Mouse (Mus musculus) spleen, postnatal 36 days (tissue): ENCODE results near the gene Antxrl.

ENCODE experiments used
- DNase-seq, 2 experiments: peaks; one replicate each; pipeline ENCODE4 v3.0.0; 2022; ENCODE audit warnings: low spot score in 2 of 2, mixed read lengths in 1 of 2

The Antxrl gene

GRCm38 (mm10) chr14:34052516-34052915 is at the start of gene Antxrl:
Antxrl (plus strand) TSS chr14:34052707.
- no peak for DNase-seq

- DNase-seq = no peak
Observed at GRCm38 (mm10) chr14:34015063-34015462, 37.4 kb upstream of the Antxrl start, which contains the start of gene Gm30083. Gm30083 (minus strand) TSS chr14:34015182.

DNA sequence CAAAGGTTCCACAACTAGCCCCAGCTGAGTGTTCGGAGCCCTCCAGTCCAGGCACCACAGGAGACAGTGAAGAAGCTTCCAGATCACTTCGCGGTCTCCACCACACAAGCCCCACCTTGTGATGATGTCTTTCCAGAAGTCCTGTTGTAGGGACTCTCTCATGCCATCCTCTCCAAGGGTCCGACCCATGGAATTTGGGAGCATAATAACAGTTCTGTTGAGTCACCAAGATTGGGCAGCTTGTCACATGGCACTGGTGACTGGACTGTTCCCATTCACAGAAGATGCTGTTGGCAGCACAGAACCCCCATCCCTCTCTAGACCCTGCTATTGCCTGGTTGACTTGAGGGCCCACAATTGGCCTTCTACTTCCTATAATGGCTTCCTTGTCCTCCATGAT is 36.1 kb upstream of the Antxrl start, which contains the start of gene Gm5460:
Gm5460 (plus strand) TSS at position 378 of the 400 bp plus-strand sequence.
- DNase-seq = no peak

DNA sequence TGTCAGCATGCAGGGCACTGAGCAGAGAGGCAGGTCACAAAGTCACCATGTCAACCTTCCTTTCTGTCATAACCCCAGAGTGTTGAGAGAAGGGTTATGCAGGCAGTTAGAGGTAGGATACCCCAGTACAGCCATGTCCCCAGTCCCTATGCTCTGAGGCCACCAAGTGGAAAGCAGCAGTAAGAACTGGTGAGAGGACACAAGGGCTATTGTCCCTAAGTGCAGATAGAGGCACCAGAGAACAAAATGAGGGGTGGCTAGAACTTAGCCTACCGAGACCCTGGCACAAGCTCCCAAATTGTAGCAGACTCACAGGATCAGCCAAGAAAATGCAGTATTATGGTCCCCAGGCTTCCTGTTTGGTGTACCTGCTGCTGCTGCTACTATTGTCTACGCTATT is 35.6 kb upstream of the Antxrl start:
- no peak for DNase-seq

- DNase-seq = no peak
Observed at GRCm38 (mm10) chr14:34026710-34027109, 25.8 kb upstream of the Antxrl start.

DNA sequence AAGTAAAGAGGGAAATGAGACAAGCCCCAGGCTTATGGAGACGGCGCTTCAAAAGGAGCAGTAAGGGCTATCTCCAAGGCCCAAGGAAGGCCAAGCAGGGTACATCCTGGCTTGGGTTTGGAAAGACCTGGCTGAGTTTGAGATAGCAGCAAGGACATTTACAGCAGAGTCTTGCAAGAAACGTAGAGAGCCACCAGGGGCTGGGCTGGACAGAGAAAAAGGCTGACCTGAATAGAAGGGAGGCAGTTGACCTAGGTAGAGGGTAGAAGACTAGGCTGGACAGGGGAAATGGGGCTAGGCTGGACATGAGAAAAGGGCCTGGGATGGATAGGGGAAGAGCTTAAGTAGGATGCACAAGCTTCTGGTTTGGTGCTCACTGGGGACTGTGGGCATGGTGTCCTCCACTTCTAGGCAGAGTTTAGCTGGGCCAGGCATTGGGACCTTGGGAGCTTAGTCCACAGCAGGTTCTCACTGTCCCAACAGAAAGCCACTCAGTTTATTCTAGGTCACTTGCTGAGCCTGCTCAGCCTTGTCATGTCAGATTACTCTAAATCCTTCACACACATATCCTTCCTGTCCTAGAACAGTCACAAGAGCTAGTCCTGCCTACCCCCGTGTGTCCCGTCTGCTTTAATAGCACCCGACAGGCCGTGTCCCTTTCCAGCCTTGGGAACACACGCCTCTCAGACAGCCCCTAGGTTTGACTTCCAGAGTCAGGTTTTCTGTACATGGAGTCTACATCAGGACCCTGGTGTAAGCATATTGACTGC is 18.5 kb upstream of the Antxrl start:
- no peak for DNase-seq

- no peak for DNase-seq
Observed at GRCm38 (mm10) chr14:34041241-34041640, 11.3 kb upstream of the Antxrl start.

GRCm38 (mm10) chr14:34043341-34043740 is 9.2 kb upstream of the Antxrl start:
- DNase-seq = no peak

GRCm38 (mm10) chr14:34050101-34050779 is 2.3 kb upstream of the Antxrl start:
- DNase-seq = no peak

DNA sequence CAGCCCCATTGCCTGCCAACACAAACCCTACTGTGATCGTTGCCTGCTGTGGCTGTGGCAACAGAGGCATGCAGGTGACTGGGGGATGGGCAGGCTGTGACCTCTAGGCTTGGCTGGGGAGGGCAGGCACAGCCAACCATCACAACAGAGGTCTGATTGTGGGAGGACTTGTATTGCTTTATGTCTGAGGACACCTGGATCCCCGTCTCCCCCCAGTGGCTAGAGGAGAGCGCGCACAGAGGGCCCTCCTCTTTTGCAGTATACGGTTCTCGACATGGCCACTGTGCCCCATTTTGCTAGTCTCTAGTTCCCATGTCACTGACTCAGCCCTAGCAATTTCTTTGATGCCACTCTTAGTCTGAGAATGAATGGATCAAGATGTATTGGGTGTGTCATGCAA is 19.2 kb downstream of the Antxrl start:
- no peak for DNase-seq

- no peak for DNase-seq
Observed at GRCm38 (mm10) chr14:34075346-34075745, 22.8 kb downstream of the Antxrl start.

- DNase-seq = no peak
Observed at GRCm38 (mm10) chr14:34077222-34077621, 24.7 kb downstream of the Antxrl start.

GRCm38 (mm10) chr14:34078293-34078692 is 25.8 kb downstream of the Antxrl start:
- no peak for DNase-seq

DNA sequence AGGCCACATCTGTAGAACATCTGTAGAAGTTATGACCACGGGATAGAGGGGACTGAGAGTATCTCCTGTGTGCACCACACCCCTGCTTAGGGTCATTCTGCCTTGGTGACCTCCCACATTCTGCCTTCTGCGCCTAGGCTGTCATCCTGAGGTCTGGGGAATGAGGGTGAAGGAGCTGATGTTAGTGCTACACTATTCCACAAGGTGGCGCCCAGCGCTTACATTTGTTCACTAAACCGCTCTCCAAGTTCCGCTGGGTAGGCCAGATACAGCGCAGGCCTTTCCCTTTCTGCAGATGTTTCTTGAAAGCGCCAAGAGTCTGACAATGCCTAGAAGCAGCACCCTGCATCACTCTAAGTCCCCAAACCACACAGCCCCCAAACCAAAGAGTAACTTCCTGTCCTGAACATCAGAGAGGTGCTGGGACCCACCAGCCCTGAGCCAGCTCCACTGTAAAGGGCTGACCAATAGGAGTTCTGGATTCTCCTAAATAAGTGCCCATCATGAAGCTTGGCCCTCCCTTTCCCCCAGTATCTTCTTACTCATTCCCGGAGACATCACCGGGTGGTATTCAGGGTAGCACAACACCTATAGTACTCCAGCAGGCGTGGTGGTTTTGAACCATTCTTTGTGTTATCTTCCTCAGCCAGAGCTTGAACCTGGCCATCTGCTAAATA is 28.0 kb downstream of the Antxrl start:
- peak in 1 of 2 experiments; percentile 3 for DNase-seq

DNA sequence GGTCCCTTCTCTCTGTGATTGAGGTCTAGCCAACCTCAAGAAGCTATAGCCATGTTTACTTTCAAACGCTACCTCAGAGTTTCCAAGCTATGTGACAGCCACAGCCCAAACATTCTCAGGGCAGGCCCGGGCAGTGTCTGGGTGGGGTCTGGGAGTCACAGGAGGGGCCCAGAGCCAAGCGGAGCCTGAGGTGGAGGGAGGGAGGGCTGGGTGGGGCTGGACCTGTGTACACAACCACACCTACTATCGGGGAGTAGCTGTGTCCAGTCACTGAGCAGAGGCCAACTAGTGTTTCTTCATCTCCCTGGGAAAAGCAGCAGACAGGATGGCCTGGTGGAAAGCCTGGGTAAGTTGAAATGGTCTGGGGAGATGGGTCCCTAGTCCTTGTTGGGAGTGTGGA is 33.2 kb downstream of the Antxrl start, which contains the start of gene Anxa8:
Anxa8 (plus strand) TSS at position 251 of the 400 bp plus-strand sequence.
- no peak for DNase-seq

- DNase-seq = no peak
Observed at GRCm38 (mm10) chr14:34086806-34087205, 34.3 kb downstream of the Antxrl start.

DNA sequence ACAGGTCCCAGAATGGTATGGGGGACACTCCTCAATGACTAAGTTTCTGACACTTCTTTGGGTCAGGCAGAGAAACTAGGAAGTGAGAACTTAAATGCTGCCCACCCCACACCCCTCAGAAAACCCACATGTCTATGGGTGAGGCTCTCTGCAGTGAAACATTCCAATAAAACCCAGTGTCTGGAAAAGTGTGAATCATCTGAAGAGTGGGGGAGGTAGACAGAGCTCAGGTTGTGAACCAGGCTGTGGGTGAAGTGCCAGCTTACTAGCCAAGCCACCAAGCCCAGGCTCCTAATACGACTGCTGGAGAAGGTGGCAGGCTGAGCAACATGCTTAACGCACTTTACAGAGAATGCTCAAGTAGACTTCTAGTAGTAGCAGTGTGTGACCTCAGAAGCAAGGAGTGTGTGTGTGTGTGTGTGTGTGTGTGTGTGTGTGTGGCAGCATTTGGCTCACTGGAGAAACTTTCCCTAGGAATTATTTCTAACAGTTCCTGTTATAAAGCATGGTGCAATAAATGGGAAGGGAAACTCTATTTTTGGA is 35.4 kb downstream of the Antxrl start:
- no peak for DNase-seq

- no peak for DNase-seq
Observed at GRCm38 (mm10) chr14:34089796-34090195, 37.3 kb downstream of the Antxrl start.

GRCm38 (mm10) chr14:34091475-34091874 is 39.0 kb downstream of the Antxrl start:
- DNase-seq = no peak

- DNase-seq = no peak
Observed at GRCm38 (mm10) chr14:34092856-34093255, 40.3 kb downstream of the Antxrl start.

DNA sequence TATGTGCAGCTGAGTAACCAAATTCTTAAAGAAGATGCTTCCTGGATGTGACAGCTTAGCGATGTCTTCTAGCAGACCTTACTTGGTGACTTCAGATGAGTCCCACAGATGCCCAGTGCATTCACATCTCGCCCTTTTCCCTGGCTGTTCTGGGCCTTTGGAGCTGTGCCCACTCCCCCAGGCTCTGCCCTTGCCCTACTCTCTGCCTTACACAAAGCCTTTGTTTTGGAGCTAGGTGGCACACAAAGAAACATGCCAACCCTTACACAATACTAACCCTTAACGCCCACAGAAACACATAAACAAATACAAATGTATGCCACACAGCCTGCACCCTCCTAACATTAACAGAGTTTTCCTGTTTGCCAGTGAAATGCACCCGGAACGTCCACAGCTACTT is 43.7 kb downstream of the Antxrl start:
- DNase-seq = no peak

DNA sequence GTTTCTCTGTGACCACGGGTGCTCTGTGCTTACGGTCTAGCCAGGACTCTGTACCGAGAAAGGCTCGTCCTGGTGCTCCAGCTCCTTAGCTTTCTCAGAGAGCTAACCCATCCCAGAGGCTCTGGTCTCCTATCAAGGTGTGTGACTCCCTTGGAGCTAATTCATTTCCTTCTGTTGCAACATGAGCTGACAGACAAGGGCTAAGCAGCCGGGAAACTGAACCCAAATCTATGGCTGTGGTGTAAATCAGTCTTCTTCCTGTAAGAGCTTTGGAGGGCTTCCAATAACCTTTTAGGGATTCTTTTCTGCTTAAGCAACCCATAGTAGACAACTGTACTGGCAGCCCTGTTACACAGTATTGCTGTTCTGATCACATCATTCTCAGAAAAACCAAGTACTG is 50.1 kb downstream of the Antxrl start, which contains the start of gene A630023A22Rik:
A630023A22Rik (minus strand) TSS at position 154 of the 400 bp plus-strand sequence.
- no peak for DNase-seq
